Mouse (Mus musculus) left cerebral cortex, postnatal 14 days (tissue): Measurements from ENCODE around the gene Glycam1. TPM values are rescaled to one million over a fixed set of nuclear protein-coding genes. Genes with fewer than 3 reads are reported as not detected.
"Not testable (repeated sequence)": the region's sequence is repeated elsewhere in the genome, so short reads cannot be mapped to it uniquely, and the experiment has no call there.

Source experiments
- DNase-seq, 2 experiments: peaks; one replicate each; pipeline ENCODE4 v3.0.0; 2021 to 2022; ENCODE audit warnings: low spot score in 2 of 2, mixed read lengths in 1 of 2
- intact Hi-C: fragments of 180-260 bp; cut with DNase I; formaldehyde crosslinking; loops from one replicate; pipeline ENCODE4 v1.15.1; 2025
- long read RNA-seq, 2 experiments: library from polyadenylated mRNA; stranded (forward); transcript quantifications; one replicate each; pipeline ENCODE4 v2.0.0; 2021
- total RNA-seq, 2 experiments: library from RNA; stranded (reverse); gene quantifications; 2 replicates each; pipeline ENCODE4 v1.2.3; 2021

Glycam1 gene
- total RNA-seq, result 1 to 10 TPM in 1 of 2 experiments, under 1 TPM in 1; 0.97 to 1.0 TPM
- long read RNA-seq, experiment 1, partial matches to known transcripts, result 0 of 1 reads
- long read RNA-seq, experiment 1, other reads (novel, unspliced or antisense), result 0 of 1 reads
- long read RNA-seq, experiment 2, result 0 reads

DNA sequence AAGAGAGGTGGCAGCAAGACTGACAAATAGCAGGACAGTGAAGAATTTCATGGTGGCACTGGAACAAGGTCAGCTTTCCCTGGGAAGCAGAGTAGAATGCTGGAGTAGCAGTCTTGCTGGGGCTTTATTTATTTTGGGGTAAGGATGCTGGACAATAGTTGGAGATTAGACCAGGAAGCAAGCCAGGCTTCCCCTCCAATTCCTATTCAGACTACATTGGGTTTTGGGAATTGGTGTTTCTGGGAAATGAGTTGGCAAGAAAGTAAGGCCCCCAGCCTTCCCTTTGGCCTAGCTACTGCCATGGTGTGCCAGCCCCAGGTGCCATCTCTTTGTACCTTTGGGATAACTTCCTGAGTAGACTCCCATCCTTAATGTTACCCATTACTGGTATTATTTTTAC is at the start of gene Glycam1:
Glycam1 (minus strand) TSS at position 101 of the 400 bp plus-strand sequence.
- no peak for DNase-seq
- intact Hi-C loops, result no loop called here

GRCm38 (mm10) chr15:103604481-103604880 is 39.6 kb upstream of the Glycam1 start:
- intact Hi-C loops, result no loop called here
- DNase-seq, result peak in 1 of 2 experiments; percentile 5

- intact Hi-C loops, result no loop called here
- no peak for DNase-seq
Measured at GRCm38 (mm10) chr15:103590779-103591178, 25.9 kb upstream of the Glycam1 start.

DNA sequence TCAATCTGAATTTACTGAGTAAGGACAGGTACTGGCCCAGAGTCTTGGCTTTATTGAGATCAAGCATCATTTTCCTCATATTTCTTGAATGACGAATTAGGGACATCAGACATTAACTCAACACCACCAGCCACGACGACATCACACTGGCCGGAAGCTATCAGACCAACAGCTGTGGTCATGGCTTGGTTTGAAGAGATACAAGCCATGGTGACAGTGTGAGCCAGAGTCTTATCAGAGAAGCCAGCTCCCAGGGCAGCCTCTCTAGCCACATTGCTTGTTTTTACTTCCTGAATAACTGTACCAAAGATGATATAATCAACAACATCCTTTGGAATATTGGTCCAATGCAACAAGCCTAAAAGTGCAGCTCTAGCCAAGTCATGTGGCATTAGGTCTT is 22.9 kb upstream of the Glycam1 start:
- DNase-seq, intact Hi-C loops: not testable (repeated sequence)

DNA sequence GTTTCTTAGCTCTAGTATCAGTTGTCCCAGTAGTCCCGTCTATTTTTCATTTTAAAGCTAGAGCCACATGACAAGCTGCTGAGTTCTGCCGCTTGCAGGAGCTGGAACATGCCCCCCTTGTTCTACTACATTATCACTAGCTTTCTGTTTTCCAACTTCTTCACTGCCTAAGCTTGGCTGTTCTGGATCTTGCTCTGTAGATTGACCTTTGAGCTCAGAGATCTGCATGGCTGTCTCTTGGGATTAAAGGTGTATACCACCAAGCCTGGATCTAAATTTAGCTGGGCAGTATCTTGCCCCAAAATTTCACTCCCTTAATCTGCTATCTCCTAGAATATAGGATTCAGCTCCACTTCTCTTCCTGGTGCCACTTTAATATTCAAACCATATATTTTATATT is 21.0 kb upstream of the Glycam1 start:
- no peak for DNase-seq
- intact Hi-C loops, result no loop called here

- intact Hi-C loops, result no loop called here
- DNase-seq, result peak; percentile 85 to 86
Measured at GRCm38 (mm10) chr15:103552096-103552690, 12.7 kb downstream of the Glycam1 start.

GRCm38 (mm10) chr15:103551053-103551452 is 13.8 kb downstream of the Glycam1 start:
- no peak for DNase-seq
- intact Hi-C loops, result no loop called here

DNA sequence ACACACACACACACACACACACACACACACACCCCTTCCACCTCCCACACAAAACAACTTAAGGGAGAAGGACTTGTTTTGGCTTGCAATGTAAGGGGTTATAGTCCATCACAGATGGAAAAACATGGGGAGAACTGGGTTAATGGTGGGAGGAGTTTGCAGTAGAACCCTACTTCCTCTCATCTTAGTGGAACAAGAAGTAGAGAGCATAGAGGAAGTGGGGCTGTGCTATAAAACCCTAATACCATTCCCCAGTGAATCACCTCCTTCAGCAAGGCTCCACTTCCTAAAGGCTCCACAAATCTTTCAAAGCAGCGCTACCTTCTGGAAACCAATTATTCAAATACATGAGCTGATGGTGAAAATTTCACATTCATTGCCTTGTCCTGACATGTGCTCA is 15.4 kb downstream of the Glycam1 start:
- no peak for DNase-seq
- intact Hi-C loops, result no loop called here

- intact Hi-C loops, result no loop called here
- DNase-seq, result no peak
Measured at GRCm38 (mm10) chr15:103547983-103548382, 16.9 kb downstream of the Glycam1 start.

DNA sequence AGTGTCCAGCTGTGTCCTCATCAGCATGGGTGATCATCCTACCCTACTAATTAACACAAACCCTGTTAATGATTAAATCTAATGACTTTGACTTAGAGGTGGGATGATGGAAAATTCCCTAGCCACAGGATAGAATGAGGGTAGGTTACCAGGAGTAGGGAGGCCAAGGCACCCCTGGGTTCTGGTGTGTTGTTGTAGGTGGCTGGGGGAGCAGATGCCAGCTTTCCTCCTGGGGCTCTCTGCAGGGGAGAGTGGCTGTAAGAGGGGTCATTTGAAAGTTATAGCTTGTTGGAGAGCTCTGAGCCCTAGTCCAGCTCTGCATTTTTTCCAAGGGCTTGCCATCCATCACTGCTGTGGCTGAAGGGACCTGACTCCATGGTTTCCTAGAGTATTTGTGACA is 22.4 kb downstream of the Glycam1 start:
- DNase-seq, result no peak
- intact Hi-C loops, result no loop called here

- DNase-seq, result no peak
- intact Hi-C loops, result no loop called here
Measured at GRCm38 (mm10) chr15:103540646-103541045, 24.2 kb downstream of the Glycam1 start.

DNA sequence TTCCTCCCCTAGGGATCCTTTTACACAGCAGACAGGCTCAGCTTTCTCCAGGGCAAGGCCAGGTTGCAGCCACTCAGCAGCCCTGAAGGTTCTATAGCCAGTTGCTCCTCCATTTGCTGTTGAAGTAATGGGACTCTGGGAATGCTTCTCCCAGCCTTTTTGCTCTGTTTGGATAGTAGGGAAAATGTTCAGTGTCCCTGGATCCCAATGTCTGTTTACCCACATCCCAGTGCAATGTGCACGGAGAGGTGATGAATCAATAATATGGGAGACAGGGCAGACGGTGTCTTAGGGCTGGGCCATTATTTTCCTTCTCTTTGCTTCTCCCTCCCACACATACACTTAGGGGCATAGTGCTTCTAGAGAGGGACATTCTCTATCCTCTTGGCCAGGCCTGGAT is 25.6 kb downstream of the Glycam1 start:
- no peak for DNase-seq
- intact Hi-C loops, result no loop called here

DNA sequence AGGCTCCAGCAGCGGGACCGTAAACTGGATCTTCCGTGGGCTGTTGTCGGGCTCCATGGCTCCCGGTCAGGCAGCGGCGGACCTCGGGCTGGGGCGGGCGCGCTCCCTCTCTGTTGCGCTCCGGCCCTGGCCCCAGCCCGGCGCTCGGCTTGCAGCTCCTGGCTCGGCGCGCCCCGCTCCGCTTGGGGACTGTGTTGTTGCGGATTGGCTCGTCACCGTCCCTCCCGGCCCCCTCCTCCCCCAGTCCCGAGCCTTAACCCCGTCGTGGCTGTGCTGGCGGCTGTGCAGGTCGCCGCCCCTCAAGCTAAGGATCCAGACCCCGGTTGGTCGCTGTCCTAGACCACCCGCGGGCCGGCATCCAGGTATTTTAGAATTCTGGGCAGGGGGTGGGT is 27.1 kb downstream of the Glycam1 start, which contains the start of gene Ppp1r1a:
Ppp1r1a (minus strand) TSS at position 182 of the 392 bp plus-strand sequence.
- intact Hi-C loops, result no loop called here
- peak; percentile 68 to 83 for DNase-seq

DNA sequence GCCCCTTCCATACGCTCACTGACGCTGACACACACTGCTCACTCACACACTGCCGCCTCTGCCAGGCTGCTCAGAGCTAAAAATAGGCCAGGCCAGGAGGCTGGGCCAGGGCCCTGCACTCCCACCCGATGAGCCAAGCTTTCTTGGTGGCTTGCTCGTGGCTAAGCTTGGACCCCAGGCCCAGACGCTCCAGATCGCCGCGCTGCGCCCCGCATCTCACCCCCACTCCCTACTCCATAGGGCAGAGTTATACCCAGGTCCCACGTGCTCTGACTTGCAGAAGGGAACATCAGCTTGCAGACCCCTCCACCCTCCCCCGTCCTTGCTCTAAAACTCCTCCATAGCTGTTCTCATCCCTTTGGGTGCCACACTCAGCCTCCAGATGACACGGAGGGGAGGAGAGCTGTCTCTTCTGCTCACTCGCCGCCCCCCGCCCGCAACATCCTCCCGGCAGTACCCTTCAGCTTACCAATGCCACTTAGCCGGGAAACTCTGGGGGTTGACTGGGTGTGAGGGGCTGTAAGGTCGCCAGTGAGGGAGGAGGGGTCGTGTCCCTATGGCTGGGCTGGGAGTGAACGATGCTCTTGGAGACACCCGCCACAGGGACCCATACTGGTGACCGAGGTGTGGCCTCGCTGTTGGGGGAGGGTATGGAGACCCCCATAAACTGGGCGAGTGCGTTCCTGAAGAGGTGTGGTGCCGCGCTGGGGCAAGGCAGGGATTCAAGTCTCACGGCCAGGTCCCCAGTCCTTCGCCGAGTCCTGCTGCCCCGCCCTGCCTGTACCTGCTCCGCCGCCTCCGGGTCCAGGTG is 27.7 kb downstream of the Glycam1 start:
- DNase-seq, result peak; percentile 64 to 81
- intact Hi-C loops, result no loop called here

DNA sequence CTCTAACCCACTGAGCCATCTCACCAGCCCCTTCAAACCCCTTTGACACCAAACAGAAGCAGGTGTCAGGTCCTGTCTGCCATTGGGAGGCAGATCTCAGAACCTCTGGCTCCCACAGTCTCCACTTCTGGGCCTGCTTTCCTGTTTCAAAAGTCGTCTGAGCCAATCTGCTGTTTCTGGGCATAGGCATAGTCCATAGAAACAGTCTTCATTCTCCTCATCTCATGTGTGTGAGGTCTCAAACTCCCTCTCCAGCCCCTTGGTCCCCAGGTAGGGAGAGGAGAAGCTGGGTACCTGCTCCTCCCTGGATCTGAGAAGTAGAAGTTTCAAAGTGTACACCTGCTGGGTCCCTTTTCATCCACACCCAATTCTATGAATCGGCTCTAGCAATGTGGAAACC is 28.4 kb downstream of the Glycam1 start:
- intact Hi-C loops, result no loop called here
- peak in 1 of 2 experiments; percentile 7 for DNase-seq

DNA sequence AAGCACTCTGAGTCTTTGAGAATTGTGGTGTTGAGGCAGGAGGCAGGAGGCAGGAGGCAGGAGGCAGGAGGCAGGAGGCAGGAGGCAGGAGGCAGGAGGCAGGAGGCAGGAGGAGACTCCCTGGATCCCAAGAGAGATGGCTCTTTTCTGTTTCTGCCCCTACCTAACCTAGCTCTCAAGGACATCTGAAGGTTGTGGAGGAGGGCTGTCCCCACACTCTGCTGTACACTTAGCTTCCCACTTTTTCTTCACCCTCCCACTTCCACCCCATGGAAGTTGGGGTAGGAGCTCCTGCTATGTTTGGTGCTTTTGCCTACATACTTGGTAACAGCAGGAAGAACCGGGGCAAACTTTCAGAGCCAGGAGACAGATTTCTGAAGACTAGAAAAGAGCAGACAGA is 29.1 kb downstream of the Glycam1 start:
- DNase-seq, result peak in 1 of 2 experiments; percentile 2
- intact Hi-C loops, result no loop called here

- no peak for DNase-seq
- intact Hi-C loops, result no loop called here
Measured at GRCm38 (mm10) chr15:103535030-103535429, 29.9 kb downstream of the Glycam1 start.

DNA sequence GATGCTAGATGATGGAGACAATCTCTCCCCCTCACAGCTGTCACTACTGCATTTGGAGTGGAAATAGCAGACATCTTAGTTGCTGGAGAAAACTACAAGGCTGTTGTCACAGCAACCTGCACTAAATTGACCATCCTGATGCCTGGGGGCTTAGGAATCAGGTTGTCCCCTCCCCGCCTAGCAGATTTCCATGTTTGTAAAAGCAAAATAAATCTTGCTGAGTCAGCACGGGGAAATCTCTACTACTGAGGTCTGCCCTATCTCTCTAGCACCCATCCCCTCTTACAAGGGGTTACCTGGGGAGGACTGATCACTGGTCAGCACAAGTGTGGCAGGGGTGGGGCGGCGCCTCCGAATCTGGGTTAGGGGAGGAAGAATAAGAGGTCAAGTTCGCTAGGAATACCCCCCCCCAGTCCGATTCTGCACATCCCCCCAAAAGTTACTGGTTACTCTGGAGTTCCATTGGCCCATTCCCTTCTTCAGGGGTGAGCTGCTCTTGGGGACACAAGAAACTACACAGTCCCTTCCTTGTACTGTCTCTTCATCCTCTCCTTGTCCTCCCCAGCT is 30.7 kb downstream of the Glycam1 start:
- intact Hi-C loops, result loop anchor here (5.0 kb wide), 1 partner anchor 52 kb away; no protein-coding TSS in a partner anchor
- DNase-seq, result no peak

GRCm38 (mm10) chr15:103530372-103530771 is 34.5 kb downstream of the Glycam1 start:
- peak; percentile 77 to 84 for DNase-seq
- intact Hi-C loops, result loop anchor here (5.0 kb wide), 1 partner anchor 48 kb away; no protein-coding TSS in a partner anchor

GRCm38 (mm10) chr15:103523156-103523555 is 41.7 kb downstream of the Glycam1 start:
- DNase-seq, result peak in 1 of 2 experiments; percentile 69
- intact Hi-C loops, result no loop called here
